Mouse (Mus musculus) embryonic fibroblast, embryonic 13.5 days (primary cell): ENCODE results near the gene Vmn2r28. TPM values are rescaled to one million over a fixed set of nuclear protein-coding genes. Genes with fewer than 3 reads are reported as not detected.
"Not testable (repeated sequence)": the region's sequence is repeated elsewhere in the genome, so short reads cannot be mapped to it uniquely, and the experiment has no call there.

ENCODE experiments used
- H3K27ac ChIP-seq: 2 replicates; pipeline ENCODE4 v1.5.1; 2012; ENCODE audit warnings: low read length, control low read depth, inconsistent platforms; ENCODE audit not compliant: insufficient read depth
- H3K4me1 ChIP-seq: 2 replicates; pipeline ENCODE4 v1.6.1; 2011; ENCODE audit warnings: low read length; ENCODE audit not compliant: control insufficient read depth, insufficient read depth
- H3K4me3 ChIP-seq: 2 replicates; pipeline ENCODE4 v1.5.1; 2011; ENCODE audit warnings: mild to moderate bottlenecking, control low read depth, low read length; ENCODE audit not compliant: insufficient read depth
- CTCF ChIP-seq: IDR thresholded peaks from 2 replicates; pipeline ENCODE4 v1.5.1; 2011; ENCODE audit warnings: mild to moderate bottlenecking, control low read depth, low read length, moderate library complexity, borderline replicate concordance; ENCODE audit not compliant: insufficient read depth
- POLR2A ChIP-seq: IDR thresholded peaks from 2 replicates; pipeline ENCODE4 v1.6.1; 2011; ENCODE audit warnings: low read depth, mild to moderate bottlenecking, control low read depth, low read length, moderate library complexity
- polyA plus RNA-seq: library from polyadenylated mRNA; stranded (reverse); fragments of >200 nt; gene quantifications from 2 replicates; pipeline ENCODE4 v1.2.4, GENCODE M21; 2011; ENCODE audit warnings: low read depth; ENCODE audit not compliant: missing spikeins, insufficient read length

The Vmn2r28 gene
- not detected in 2 replicates for polyA plus RNA-seq

DNA sequence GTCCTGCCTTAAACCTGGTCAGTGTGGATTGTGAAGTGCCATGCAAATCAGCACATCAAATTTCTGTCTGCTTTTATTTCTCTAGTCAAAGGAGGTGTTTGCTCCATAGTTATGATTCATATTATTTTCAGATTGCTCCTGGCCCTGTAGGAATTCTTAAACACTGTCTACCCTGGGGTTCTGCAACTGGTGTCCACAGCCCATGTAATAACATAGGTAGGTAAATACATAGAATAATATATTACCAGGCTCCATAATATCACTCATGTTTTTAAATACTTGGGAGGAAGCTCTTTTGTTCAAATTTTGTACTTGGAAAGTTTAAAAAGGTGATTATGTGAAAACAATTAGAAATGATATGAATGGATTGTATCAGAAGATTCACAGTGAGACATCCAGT is at the start of gene Vmn2r28:
Gene Vmn2r28, minus strand, starts transcription at position 101 of the 400 bp plus-strand sequence.
- not testable (repeated sequence) for H3K4me1 ChIP-seq, H3K27ac ChIP-seq, H3K4me3 ChIP-seq

DNA sequence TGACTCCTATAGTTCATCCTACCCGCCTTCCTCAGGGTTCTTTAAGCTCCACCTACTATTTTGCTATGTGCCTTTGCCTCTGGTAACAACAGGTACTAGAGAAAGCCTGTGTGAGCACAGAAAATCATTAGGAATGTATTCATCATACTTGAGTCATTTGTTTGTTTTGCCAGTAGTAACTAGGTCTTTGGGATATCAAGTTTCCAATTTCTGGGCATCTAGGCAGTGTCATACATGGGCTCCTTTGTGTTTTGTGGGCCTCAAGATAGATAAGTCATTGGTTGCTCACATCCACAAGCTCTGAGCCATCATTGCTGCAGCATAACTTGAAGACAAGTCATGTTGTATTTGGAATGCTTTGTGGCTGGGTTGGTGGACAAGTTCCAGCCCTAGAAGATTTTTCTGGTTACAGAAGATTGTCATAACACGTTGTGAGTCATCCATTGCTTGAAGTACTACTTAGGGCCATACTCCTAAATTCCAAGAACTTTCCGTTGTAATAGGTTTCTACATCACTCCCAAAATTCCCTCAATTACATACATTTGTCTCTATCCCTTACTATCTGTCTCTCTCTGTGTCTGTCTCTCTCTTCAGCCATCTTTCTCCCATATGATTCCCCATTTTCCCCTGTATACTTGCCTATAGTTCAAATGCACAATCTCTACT is 47.1 kb upstream of the Vmn2r28 start:
- not testable (repeated sequence) for H3K4me1 ChIP-seq, H3K4me3 ChIP-seq, H3K27ac ChIP-seq

- TF ChIP-seq POLR2A: no peak
- no peak for TF ChIP-seq CTCF
- H3K4me1 ChIP-seq: no peaks in the 10 kb centered on the region
- H3K27ac ChIP-seq: no peak within 1 kb of the TSS
Observed at GRCm38 (mm10) chr7:5456674-5457073, 37.1 kb downstream of the Vmn2r28 start, which contains the start of gene Vmn1r59. TSS of gene Vmn1r59 (minus strand) at chr7:5456774.

DNA sequence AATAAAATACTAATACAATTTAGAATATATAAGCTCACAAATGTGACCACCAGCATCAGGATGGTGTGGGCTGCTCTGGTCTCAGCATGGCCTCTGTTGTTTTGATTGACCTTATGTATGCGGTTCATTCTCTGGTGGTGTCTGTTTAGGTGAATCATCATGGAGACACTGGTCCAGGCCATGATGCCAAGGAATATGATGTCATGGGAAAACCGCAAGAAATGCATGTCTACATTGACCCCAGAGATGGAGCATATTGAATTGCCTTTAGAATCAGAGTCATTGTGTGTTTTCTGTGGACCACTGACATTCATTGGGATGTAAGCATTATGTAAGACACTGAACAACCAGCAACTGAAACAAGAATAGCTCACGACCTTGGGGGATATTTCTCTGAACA is 39.7 kb downstream of the Vmn2r28 start:
- not testable (repeated sequence) for H3K4me3 ChIP-seq, H3K27ac ChIP-seq, H3K4me1 ChIP-seq

More at GRCm38 (mm10) chr7:5456674-5457073, 37.1 kb downstream of the Vmn2r28 start, which contains the start of gene Vmn1r59:
- no peak within 1 kb of the TSS for H3K4me3 ChIP-seq

- H3K4me3 ChIP-seq: no peak overlapping the region
- no peaks in the 10 kb centered on the region for H3K4me1 ChIP-seq
- no peak overlapping the region for H3K27ac ChIP-seq
- no peak for TF ChIP-seq POLR2A
- no peak for TF ChIP-seq CTCF
Observed at GRCm38 (mm10) chr7:5448627-5449026, 45.1 kb downstream of the Vmn2r28 start.

Other genes starting within 250 kb of the Vmn2r28 start
- not detected in 2 replicates for gene Gm5065, start 143.4 kb downstream of the Vmn2r28 start, polyA plus RNA-seq
- not detected in 2 replicates for gene Nlrp2, start 142.9 kb downstream of the Vmn2r28 start, polyA plus RNA-seq
- gene Vmn1r58, start 80.6 kb downstream of the Vmn2r28 start, polyA plus RNA-seq: not detected in 2 replicates
- not detected in 2 replicates for gene Vmn1r59, start 37.2 kb downstream of the Vmn2r28 start, polyA plus RNA-seq
- not detected in 2 replicates for gene Vmn1r60, start 53.4 kb upstream of the Vmn2r28 start, polyA plus RNA-seq
- gene Vmn1r61, start 119.3 kb upstream of the Vmn2r28 start, polyA plus RNA-seq: not detected in 2 replicates
- not detected in 2 replicates for gene Vmn1r62, start 179.7 kb upstream of the Vmn2r28 start, polyA plus RNA-seq